Mouse (Mus musculus): ENCODE measurements at regions not wholly inside any gene's neighbourhood (a gene's known extent, or its start where the extent isn't known, plus 50 kb on each side); places are given as distances from the start of the nearest gene placed in this dataset.

- no peak overlapping the region for H3K4me3 ChIP-seq (ENCODE audit: insufficient read depth, low read length)
- no peak overlapping the region for H3K27ac ChIP-seq (ENCODE audit: insufficient read depth, low read length)
- no peaks in the 10 kb centered on the region for H3K4me1 ChIP-seq (ENCODE audit: control insufficient read depth, insufficient read depth, low read length)
- TF ChIP-seq CTCF (IDR thresholded peaks at IDR 0.05; ENCODE audit: borderline replicate concordance, insufficient read depth, low read length) (no peak), POLR2A (IDR thresholded peaks at IDR 0.05; ENCODE audit: low read depth, low read length) (no peak)
Measured at GRCm38 (mm10) chr3:77993700-77994099, 1292.6 kb downstream of the Rapgef2 start.

- Histone ChIP-seq H3K4me3 (ENCODE audit: insufficient read depth, low read length) (no peak overlapping the region), H3K27ac (ENCODE audit: insufficient read depth, low read length) (no peak overlapping the region), H3K4me1 (ENCODE audit: control insufficient read depth, insufficient read depth, low read length) (no peaks in the 10 kb centered on the region)
- no peak for TF ChIP-seq CTCF (IDR thresholded peaks at IDR 0.05; ENCODE audit: borderline replicate concordance, insufficient read depth, low read length)
Measured at GRCm38 (mm10) chr3:77944801-77945200, 1341.5 kb downstream of the Rapgef2 start.

- H3K4me1 ChIP-seq (ENCODE audit: control insufficient read depth, insufficient read depth, low read length) = no peaks in the 10 kb centered on the region
- TF ChIP-seq CTCF (IDR thresholded peaks at IDR 0.05; ENCODE audit: borderline replicate concordance, insufficient read depth, low read length) = no peak
- TF ChIP-seq POLR2A (IDR thresholded peaks at IDR 0.05; ENCODE audit: low read depth, low read length) = no peak
Measured at GRCm38 (mm10) chr3:77897244-77897643, 1389.1 kb downstream of the Rapgef2 start.

GRCm38 (mm10) chr3:77887634-77888033 is 1398.7 kb downstream of the Rapgef2 start:
- no peak for TF ChIP-seq CTCF (IDR thresholded peaks at IDR 0.05; ENCODE audit: borderline replicate concordance, insufficient read depth, low read length)
- no peak for TF ChIP-seq POLR2A (IDR thresholded peaks at IDR 0.05; ENCODE audit: low read depth, low read length)
- H3K4me1 ChIP-seq (ENCODE audit: control insufficient read depth, insufficient read depth, low read length) = no peaks in the 10 kb centered on the region
- no peak overlapping the region for H3K4me3 ChIP-seq (ENCODE audit: insufficient read depth, low read length)
- no peak overlapping the region for H3K27ac ChIP-seq (ENCODE audit: insufficient read depth, low read length)

More at GRCm38 (mm10) chr3:77897244-77897643, 1389.1 kb downstream of the Rapgef2 start:
- H3K4me3 ChIP-seq (ENCODE audit: insufficient read depth, low read length) = no peak overlapping the region
- H3K27ac ChIP-seq (ENCODE audit: insufficient read depth, low read length) = no peak overlapping the region

GRCm38 (mm10) chr3:77848717-77849241 is 1437.5 kb downstream of the Rapgef2 start:
- H3K27ac ChIP-seq (ENCODE audit: insufficient read depth, low read length) = no peak overlapping the region
- TF ChIP-seq POLR2A (IDR thresholded peaks at IDR 0.05; ENCODE audit: low read depth, low read length) (no peak), CTCF (IDR thresholded peaks at IDR 0.05; ENCODE audit: borderline replicate concordance, insufficient read depth, low read length) (no peak)
- no peaks in the 10 kb centered on the region for H3K4me1 ChIP-seq (ENCODE audit: control insufficient read depth, insufficient read depth, low read length)
- H3K4me3 ChIP-seq (ENCODE audit: insufficient read depth, low read length) = no peak overlapping the region

GRCm38 (mm10) chr3:77832230-77832805 is 1454.0 kb downstream of the Rapgef2 start:
- H3K4me1 ChIP-seq (ENCODE audit: control insufficient read depth, insufficient read depth, low read length) = no peaks in the 10 kb centered on the region
- H3K27ac ChIP-seq (ENCODE audit: insufficient read depth, low read length) = no peak overlapping the region
- no peak overlapping the region for H3K4me3 ChIP-seq (ENCODE audit: insufficient read depth, low read length)
- TF ChIP-seq CTCF (IDR thresholded peaks at IDR 0.05; ENCODE audit: borderline replicate concordance, insufficient read depth, low read length) (no peak), POLR2A (IDR thresholded peaks at IDR 0.05; ENCODE audit: low read depth, low read length) (no peak)

GRCm38 (mm10) chr3:77831760-77832159 is 1454.6 kb downstream of the Rapgef2 start:
- TF ChIP-seq POLR2A (IDR thresholded peaks at IDR 0.05; ENCODE audit: low read depth, low read length) (no peak), CTCF (IDR thresholded peaks at IDR 0.05; ENCODE audit: borderline replicate concordance, insufficient read depth, low read length) (no peak)
- Histone ChIP-seq H3K27ac (ENCODE audit: insufficient read depth, low read length) (no peak overlapping the region), H3K4me3 (ENCODE audit: insufficient read depth, low read length) (no peak overlapping the region), H3K4me1 (ENCODE audit: control insufficient read depth, insufficient read depth, low read length) (no peaks in the 10 kb centered on the region)

- Histone ChIP-seq H3K27ac (ENCODE audit: insufficient read depth, low read length) (no peak overlapping the region), H3K4me1 (ENCODE audit: control insufficient read depth, insufficient read depth, low read length) (no peaks in the 10 kb centered on the region), H3K4me3 (ENCODE audit: insufficient read depth, low read length) (no peak overlapping the region)
- TF ChIP-seq CTCF (IDR thresholded peaks at IDR 0.05; ENCODE audit: borderline replicate concordance, insufficient read depth, low read length) (no peak), POLR2A (IDR thresholded peaks at IDR 0.05; ENCODE audit: low read depth, low read length) (no peak)
Measured at GRCm38 (mm10) chr3:77831256-77831655, 1455.1 kb downstream of the Rapgef2 start.

- H3K27ac ChIP-seq (ENCODE audit: insufficient read depth, low read length) = no peak overlapping the region
- TF ChIP-seq CTCF (IDR thresholded peaks at IDR 0.05; ENCODE audit: borderline replicate concordance, insufficient read depth, low read length) = no peak
- TF ChIP-seq POLR2A (IDR thresholded peaks at IDR 0.05; ENCODE audit: low read depth, low read length) = no peak
- H3K4me1 ChIP-seq (ENCODE audit: control insufficient read depth, insufficient read depth, low read length) = no peaks in the 10 kb centered on the region
- H3K4me3 ChIP-seq (ENCODE audit: insufficient read depth, low read length) = no peak overlapping the region
Measured at GRCm38 (mm10) chr3:77830219-77830618, 1456.1 kb downstream of the Rapgef2 start.

- TF ChIP-seq POLR2A (IDR thresholded peaks at IDR 0.05; ENCODE audit: low read depth, low read length) (no peak), CTCF (IDR thresholded peaks at IDR 0.05; ENCODE audit: borderline replicate concordance, insufficient read depth, low read length) (no peak)
- no peaks in the 10 kb centered on the region for H3K4me1 ChIP-seq (ENCODE audit: control insufficient read depth, insufficient read depth, low read length)
- H3K27ac ChIP-seq (ENCODE audit: insufficient read depth, low read length) = no peak overlapping the region
- H3K4me3 ChIP-seq (ENCODE audit: insufficient read depth, low read length) = no peak overlapping the region
Measured at GRCm38 (mm10) chr3:77800776-77801175, 1485.5 kb downstream of the Rapgef2 start.

Data from embryonic fibroblast, embryonic 13.5 days (primary cell).